Mouse (Mus musculus) ES-E14 (cell line): ENCODE results near the gene Syngr2.

Source experiments
- CHD2 ChIP-seq: IDR thresholded peaks from 2 replicates; pipeline ENCODE4 v1.6.1; 2014; ENCODE audit warnings: mild to moderate bottlenecking, low read depth, low read length, inconsistent platforms
- HCFC1 ChIP-seq: IDR thresholded peaks from 2 replicates; pipeline ENCODE4 v1.6.1; 2012; ENCODE audit warnings: low read length, inconsistent platforms, borderline replicate concordance; ENCODE audit not compliant: insufficient read depth
- MAFK ChIP-seq: IDR thresholded peaks from 2 replicates; pipeline ENCODE4 v1.6.1; 2014; ENCODE audit warnings: mild to moderate bottlenecking, low read depth, low read length, inconsistent platforms; ENCODE audit not compliant: insufficient read depth
- ZNF384 ChIP-seq: IDR thresholded peaks from 2 replicates; pipeline ENCODE4 v1.6.1; 2012; ENCODE audit warnings: low read depth, low read length, inconsistent platforms

DNA sequence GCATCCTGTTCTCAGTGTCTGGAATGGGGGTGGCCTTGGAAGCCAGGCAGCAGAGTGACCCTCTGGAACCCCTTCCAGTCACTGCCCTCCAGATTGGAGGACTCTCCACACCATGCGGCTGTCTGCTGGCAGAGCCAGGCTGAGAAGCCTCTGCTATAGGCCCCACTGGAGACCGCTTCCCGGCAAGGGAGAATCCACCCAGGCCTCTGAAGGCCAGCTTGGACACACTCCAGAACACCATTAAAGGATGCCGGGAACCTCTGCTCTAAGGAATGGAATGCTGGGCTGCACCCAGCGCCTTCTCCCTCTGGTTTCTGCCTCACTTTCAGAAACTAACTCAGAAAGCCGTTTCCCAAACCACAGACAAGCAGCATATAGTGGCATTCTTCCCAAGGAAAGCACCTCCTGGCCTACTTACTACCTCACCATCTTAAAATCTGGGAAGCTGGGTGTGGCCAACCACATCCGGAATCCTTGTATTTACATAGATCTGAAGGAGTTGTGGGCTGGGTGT is 13.3 kb downstream of the Syngr2 start:
- TF ChIP-seq HCFC1 = no peak
- TF ChIP-seq MAFK = no peak
- no peak for TF ChIP-seq CHD2
- TF ChIP-seq ZNF384 = no peak
